Mouse (Mus musculus) ovary, postnatal 14 days (tissue): ENCODE measurements around the gene Abcb6.

ENCODE experiments used
- DNase-seq: peaks from one replicate; pipeline ENCODE4 v3.0.0; 2022; ENCODE audit warnings: low spot score

The Abcb6 gene

GRCm38 (mm10) chr1:75180105-75180590 is at the start of gene Abcb6:
Gene Abcb6 (minus strand): TSS chr1:75180392.
- DNase-seq: peak; percentile 69

DNA sequence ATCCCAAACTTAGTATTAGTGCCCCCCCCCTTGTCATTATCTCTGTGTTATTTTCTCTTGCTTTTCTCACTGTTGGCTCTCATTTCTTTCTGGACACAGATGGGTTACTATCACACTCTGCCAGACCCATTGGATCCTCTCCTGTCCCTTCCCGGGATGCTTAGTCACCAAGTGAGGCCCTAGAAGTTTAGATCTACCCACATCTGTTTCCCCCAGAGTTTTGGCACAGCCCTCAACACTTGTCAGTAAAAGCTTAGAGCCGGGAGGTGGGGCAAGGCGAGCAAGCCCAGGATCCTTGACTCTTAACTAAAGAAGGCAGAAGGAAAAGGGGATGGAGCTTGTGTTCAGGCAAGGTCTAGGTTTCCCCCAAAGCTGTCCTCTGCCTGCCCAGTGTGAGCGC is 49.0 kb upstream of the Abcb6 start:
- DNase-seq: no peak

GRCm38 (mm10) chr1:75227653-75228052 is 47.5 kb upstream of the Abcb6 start:
- no peak for DNase-seq

DNA sequence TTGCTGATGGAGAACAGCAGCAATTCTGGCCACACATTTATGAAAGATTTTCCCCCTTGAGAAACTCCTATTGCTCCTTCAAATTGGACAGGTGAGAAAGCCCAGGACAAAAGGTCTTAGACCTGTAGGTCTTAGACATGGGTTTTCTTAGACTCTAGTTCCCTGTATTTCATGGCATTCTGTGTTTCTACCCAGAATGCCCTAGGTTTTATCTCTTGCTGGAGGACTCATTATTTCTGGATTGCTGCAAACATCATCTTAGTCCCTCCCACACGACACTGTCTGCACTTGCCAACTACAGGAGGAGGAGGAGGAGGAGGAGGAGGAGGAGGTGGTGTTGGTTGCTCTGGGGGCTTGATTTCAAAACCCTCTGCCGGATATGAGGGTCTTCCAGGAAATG is 45.9 kb upstream of the Abcb6 start:
- no peak for DNase-seq

GRCm38 (mm10) chr1:75225473-75225872 is 45.3 kb upstream of the Abcb6 start:
- DNase-seq: no peak

GRCm38 (mm10) chr1:75223532-75223931 is 43.3 kb upstream of the Abcb6 start:
- DNase-seq: no peak

GRCm38 (mm10) chr1:75222926-75223325 is 42.7 kb upstream of the Abcb6 start:
- DNase-seq: no peak

DNA sequence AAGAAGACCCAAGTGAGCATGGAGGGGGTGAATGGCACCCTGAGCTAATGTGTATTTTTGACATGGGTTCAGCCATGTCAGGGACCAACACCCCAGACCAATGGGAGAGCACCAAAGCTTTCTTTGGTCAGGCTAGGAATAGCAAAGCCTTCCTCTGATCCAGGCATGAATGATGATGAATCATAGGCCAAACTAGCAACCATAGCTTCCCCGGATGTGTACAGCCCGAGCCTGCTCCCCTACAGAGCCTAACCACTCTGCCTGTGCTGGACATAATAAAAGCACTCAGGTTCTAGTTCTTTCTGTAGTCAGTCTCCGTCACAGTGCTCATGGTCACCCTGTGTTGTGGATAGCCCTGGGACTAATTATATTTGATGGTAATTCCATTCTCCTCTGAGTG is 41.3 kb upstream of the Abcb6 start:
- no peak for DNase-seq

DNA sequence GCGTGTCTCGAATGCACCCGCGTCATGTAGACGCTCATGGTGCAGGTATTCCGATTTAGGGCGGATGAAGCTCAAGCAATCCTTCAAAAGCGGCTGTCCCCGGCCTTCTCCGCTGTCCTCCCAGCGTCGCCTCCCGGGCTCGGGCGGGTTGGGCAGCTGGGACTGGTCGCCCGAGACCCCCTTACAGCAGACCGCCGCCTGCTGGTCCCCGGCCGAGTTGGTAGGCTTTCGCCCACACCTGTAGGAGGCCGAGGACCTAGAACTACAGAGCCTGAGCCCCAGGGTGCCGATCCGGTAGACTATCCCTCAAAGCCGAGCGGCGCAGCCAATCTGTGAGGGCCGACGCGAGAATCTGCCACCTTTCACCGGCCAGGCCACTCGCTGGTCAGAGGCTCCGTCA is 39.3 kb upstream of the Abcb6 start, which contains the start of gene Tuba4a:
Tuba4a (minus strand) TSS at position 335 of the 400 bp plus-strand sequence.
- DNase-seq: no peak

DNA sequence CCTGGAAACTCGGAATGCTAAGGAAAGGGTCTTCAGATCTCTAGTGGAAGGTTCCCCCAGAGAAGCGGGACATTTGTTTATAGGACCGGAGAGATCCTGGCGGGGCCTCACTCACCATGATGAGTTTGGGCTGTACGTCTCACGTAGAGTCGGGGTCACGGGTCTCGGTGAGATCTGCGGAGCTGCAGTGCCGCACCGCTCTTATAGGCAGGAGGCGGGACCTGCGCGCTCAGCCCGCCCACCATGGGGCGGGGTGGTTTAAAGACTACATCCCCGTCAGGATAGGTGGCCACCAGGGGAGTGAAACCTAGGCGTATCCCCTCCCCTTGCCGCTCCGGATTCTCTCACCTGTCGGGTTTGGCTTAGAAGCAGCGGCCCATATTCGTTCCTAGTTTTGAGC is 38.9 kb upstream of the Abcb6 start:
- DNase-seq: peak; percentile 67

DNA sequence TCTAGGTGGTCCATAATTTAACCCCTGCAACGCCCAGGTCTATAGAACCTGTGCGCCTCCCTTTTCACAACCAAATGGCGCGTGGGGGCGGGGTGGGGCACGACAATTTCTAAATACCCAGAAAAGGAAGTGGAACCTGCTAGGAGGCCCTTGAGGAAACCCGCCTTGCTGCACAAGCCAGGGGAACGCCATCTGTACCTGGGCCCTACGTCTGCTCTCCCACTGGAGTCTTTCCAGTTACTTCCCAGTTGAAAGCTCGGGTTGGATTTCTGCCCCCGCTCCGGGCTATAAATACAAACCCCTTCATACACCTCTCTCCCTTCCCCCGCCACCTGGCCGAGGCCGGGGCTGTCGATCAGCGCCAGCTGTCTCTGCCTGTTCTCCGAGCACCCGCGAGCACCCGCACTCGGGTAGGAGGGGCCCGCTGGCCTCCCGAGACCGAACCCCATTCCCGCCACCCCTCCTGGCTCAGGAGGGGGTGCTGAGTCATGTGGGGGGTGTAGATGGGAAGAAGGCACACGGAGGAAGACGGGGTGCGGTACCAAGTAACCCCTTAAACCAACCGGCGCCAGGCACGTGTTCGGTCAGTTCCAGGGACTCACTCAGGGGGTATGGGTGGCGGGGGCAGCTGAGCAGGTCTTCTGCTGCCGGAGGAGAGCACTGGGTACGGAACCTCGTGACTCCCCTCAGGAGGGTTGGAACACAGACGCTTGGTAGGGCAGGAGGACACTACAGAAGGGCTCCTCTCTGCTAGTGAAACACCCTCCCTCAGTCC is 38.2 kb upstream of the Abcb6 start:
- DNase-seq: peak; percentile 12

DNA sequence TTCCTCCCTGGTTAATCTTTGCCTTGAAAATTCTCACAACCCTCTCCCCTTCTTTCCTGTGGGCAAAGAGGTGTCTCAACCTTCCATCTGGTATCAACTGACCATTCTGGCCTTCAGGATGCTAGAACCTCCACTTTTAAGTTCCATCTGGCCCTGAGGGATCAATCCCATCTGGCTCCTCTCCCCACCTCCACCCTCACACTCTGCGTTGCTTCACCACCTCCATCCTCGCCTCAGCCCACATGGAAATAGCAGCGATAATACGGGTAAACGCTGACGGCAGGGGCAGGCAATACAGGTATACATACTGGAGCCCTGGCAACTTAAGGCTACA is 37.7 kb upstream of the Abcb6 start:
- no peak for DNase-seq

GRCm38 (mm10) chr1:75216797-75217585 is 36.8 kb upstream of the Abcb6 start:
- DNase-seq: no peak

- no peak for DNase-seq
Measured at GRCm38 (mm10) chr1:75215785-75216184, 35.6 kb upstream of the Abcb6 start.

DNA sequence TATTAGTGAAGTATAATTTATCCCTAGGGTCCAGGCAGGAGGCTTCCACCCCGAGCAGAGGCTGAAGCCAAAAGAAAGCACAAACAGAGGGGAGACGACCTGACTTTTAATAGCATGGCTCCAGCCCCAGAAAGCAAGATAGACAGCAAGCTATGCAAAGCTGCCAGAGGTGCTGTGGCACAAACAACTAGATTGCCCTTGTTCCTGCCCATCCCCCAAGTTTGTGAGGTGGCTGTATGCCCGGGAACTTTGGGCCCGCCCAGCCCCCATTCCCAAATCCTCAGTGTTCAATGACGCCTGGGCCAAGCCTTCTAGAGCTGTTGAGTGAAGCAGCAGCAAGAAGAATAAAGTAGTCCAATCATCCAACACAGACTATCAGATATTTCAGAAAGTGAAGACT is 34.7 kb upstream of the Abcb6 start:
- DNase-seq: no peak

DNA sequence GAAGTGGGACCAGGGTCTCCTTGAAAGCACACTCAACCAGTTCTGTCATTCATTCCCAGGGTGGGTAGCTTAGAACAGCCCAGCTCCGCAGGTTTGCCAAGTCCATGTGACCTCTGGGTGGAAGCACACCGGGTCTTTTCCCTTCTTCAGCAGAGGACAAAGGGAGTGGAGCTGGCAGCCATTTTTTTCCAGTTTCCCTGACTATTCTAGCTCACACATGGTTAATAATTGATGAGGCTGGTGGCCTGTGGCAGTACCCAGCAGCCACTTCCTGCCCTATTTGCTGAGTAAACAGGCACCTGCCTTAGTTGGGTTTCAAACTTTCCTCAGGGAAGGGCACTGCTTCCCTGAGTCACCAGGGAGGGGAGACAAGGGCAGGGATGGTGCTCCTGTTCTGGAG is 34.2 kb upstream of the Abcb6 start:
- no peak for DNase-seq

GRCm38 (mm10) chr1:75213096-75213495 is 32.9 kb upstream of the Abcb6 start:
- no peak for DNase-seq

GRCm38 (mm10) chr1:75212542-75212941 is 32.4 kb upstream of the Abcb6 start:
- DNase-seq: no peak

DNA sequence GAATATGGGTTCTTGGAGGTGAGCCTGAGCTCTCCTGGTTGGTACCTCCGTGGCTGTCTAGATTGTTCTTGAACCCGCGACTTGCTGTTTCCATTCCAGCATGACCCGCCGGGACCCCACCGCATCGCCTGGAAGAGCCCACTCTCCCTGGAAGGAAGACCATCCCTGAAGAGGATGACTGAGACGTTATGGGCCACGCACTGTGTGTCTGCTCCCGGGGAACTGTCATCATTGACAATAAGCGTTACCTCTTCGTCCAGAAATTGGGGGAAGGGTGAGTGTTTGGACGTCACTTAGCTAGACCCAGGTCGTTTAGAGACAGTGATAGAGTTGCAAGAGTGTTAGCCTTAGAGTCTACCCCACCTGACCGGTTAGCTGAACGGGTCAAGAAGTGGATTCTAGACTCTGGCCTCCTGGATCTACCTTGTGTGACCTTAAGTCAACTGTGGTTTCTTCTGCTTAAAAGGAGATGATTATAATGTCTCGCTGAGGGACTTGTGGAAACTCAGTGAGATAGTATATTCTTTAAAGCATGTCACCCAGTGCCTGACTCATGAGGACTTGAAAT is 31.0 kb upstream of the Abcb6 start:
- DNase-seq: no peak

DNA sequence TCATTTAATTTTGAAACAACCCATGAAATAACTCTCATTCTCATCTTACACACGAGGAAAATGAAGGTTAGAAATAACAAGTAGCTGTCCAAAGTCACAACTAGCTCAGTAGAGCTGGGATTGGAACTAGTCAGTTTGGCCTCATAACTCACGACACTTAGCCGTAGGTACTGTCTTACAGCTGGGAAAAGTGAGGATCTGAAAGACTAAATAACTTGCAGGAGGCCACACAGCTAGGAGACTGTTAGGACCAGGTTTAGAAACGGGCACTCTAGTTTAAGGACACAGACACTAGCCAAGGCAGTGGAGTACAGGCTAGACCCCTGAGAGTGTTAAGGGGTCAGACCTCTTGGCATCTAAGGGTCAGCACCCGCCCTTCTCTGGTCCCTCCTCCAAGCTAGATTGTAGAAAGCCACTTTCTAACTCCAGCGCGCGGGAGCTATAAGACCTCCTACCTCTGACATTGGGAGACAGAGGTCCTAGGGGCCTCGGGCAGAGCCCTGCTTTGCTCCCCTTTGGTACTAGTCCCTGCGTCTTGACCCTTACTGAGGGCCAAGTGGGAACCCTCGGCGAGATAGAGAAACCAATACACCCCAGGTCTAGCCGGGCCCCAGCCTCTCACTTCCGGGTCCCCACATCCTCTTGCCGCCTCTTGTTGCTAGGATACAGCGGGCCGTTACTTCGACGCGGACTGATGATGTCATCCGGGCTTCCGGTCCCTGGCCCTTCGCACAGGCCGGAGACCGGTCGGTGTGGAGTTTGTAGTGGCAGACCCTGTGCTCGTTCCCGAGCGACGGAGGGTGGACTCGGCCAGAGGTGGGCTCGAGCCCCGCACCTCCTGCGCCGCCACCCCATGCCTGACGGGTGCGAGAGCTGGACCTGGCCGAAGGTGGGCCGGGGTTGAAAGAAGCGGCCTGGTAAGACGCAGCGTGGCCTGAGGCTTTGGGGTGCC is 30.2 kb upstream of the Abcb6 start, which contains the start of the genes Glb1l and Stk16:
Glb1l (minus strand) TSS at position 678 of the 952 bp plus-strand sequence.
Stk16 (plus strand) TSS at position 703 of the 952 bp plus-strand sequence.
- DNase-seq: peak; percentile 97

DNA sequence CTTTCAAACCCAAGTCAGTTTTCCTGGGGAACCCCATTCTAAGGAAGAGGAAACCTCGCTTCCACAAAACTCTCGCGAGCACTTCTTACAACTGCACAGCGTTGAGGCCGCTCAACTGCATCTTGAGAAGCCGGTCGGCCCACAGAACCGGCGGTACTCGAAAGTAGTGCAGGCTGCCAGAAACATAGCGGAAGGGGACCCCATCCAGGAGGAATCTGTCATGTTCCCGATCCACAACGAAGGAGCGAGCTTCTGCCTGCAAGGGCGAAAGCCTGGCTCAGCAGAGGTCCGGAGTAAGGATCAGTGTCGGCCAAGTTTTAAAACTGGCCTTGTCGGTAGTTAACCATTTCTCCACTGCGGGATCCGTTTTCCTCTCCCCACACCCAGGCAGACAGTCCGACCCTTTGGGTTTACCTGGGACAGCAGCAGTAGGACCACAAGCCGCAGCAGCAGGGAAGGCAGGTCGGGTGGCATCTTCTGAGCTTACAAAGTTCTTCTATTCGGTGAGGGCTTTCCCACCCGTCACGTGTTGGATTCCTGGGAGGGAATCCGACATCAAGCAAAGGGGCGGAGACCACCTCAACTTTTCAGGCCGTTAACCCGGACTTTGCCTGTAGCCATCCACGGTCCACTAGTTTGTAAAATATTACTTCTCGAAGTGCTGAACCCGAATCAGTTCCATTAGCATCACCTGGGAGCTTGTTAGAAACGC is 28.9 kb upstream of the Abcb6 start:
- DNase-seq: peak; percentile 51
